Mouse (Mus musculus) cerebellum, adult 2 months (tissue): ENCODE results near the gene Cyp11a1.

Experiments used
- CTCF ChIP-seq: fragments of 200-500 bp; IDR thresholded peaks from 2 replicates; pipeline ENCODE4 v1.5.1; 2011; ENCODE audit warnings: low read depth, mild to moderate bottlenecking, control low read depth, low read length, moderate library complexity, borderline replicate concordance; ENCODE audit not compliant: insufficient read depth
- POLR2A ChIP-seq: fragments of 200-500 bp; IDR thresholded peaks from 2 replicates; pipeline ENCODE4 v1.6.1; 2011; ENCODE audit warnings: low read length, control low read depth, borderline replicate concordance; ENCODE audit not compliant: insufficient read depth

- no peak for TF ChIP-seq POLR2A
- no peak for TF ChIP-seq CTCF
Measured at GRCm38 (mm10) chr9:57980570-57980969, 25.6 kb upstream of the Cyp11a1 start.
